Comparison of ENCODE assay signal across 8 mouse cellular contexts in genomic region chr9:64021319-64021850, GRCm38 (mm10). TPM values are rescaled to one million over a fixed set of nuclear protein-coding genes. Genes with fewer than 3 reads are reported as not detected.
DNase-seq lines count a peak whose midpoint lies in the region; ATAC-seq and TF ChIP-seq lines count a peak whose summit lies in the region.

No protein-coding gene starts in this region.

- under 1% methylated on average over 27 of the region's 32 CpGs for whole genome bisulfite sequencing in hindbrain, embryonic 16.5 days

- H3K9ac ChIP-seq in hindbrain, embryonic 16.5 days (ENCODE audit: low read depth, low read length), result peak overlapping the region; percentile 62

- ATAC-seq in hindbrain, embryonic 16.5 days, result no peak
- no peak for ATAC-seq in activated CD4-positive, CD25-positive, alpha-beta regulatory T cell, adult 4 months

- peaks cover 13% of the 10 kb centered on the region for H3K4me1 ChIP-seq in brown adipose tissue, adult 24 weeks (ENCODE audit: control insufficient read depth, insufficient read depth, insufficient read length, low read length)
- H3K4me1 ChIP-seq in hindbrain, embryonic 16.5 days (ENCODE audit: control insufficient read depth, insufficient read depth, low read depth, low read length), result peaks cover 44% of the 10 kb centered on the region

- peak overlapping the region; percentile 71 for H3ac ChIP-seq in myocyte (ENCODE audit: control insufficient read depth, insufficient read length)

- TF ChIP-seq CTCF in left cerebral cortex, adult 2 months (IDR thresholded peaks at IDR 0.05), result no peak

- peak overlapping the region; percentile 91 for H3K4me2 ChIP-seq in hindbrain, embryonic 16.5 days (ENCODE audit: low read length)
- peak overlapping the region; percentile 98 for H3K4me2 ChIP-seq in myocyte (ENCODE audit: low read depth)

- intact Hi-C loops in left cerebral cortex, adult 2 months (cut with DNase I), result loop anchor here (10.0 kb wide), 1 partner anchor 877 kb away; the partner anchor contains the start of gene Skor1

- TF ChIP-seq POLR2A in myocyte (IDR thresholded peaks at IDR 0.05; ENCODE audit: insufficient read length, low read depth), result no peak

- H3K79me2 ChIP-seq in myocyte (ENCODE audit: control insufficient read depth, insufficient read depth), result no peaks in the 10 kb centered on the region

- H3K9me3 ChIP-seq in hindbrain, embryonic 16.5 days (ENCODE audit: control insufficient read depth, low read length), result no peaks in the 10 kb centered on the region

- H3K27ac ChIP-seq in left cerebral cortex, adult 2 months, result peak overlapping the region; percentile 33
- H3K27ac ChIP-seq in brown adipose tissue, adult 24 weeks (replicated peaks; ENCODE audit: low read depth, low read length), result peak overlapping the region; percentile 48
- peak overlapping the region; percentile 64 for H3K27ac ChIP-seq in hindbrain, embryonic 16.5 days (ENCODE audit: low read depth, low read length)

- H3K36me3 ChIP-seq in hindbrain, embryonic 16.5 days (ENCODE audit: control insufficient read depth, insufficient read depth, low read length), result no peaks in the 10 kb centered on the region
- no peaks in the 10 kb centered on the region for H3K36me3 ChIP-seq in myocyte (ENCODE audit: control insufficient read depth, insufficient read depth)

- DNase-seq in left cerebral cortex, adult 2 months (ENCODE audit: extremely low spot score in 1 of 2, low spot score in 2 of 2), result no peak
- DNase-seq in left cerebral cortex, adult 8-10 months (ENCODE audit: low spot score in 2 of 2), result no peak
- DNase-seq in testis, postnatal 14 days (ENCODE audit: low spot score), result no peak
- no peak for DNase-seq in gastrocnemius, postnatal 10 days

- H3K27me3 ChIP-seq in hindbrain, embryonic 16.5 days (replicated peaks; ENCODE audit: control insufficient read depth, insufficient read depth, low read length), result peaks cover 9% of the 10 kb centered on the region
- H3K27me3 ChIP-seq in myocyte (ENCODE audit: control insufficient read depth, insufficient read depth, insufficient read length), result no peaks in the 10 kb centered on the region

- peak overlapping the region; percentile 39 for H3K4me3 ChIP-seq in left cerebral cortex, adult 2 months
- H3K4me3 ChIP-seq in brown adipose tissue, adult 24 weeks (ENCODE audit: insufficient read depth, low read depth, low read length), result peak overlapping the region; percentile 83
- H3K4me3 ChIP-seq in hindbrain, embryonic 16.5 days (ENCODE audit: low read length), result peak overlapping the region; percentile 49
- H3K4me3 ChIP-seq in myocyte, result peak overlapping the region; percentile 39

TF ChIP-seq in myocyte, 11 proteins besides CTCF, POLR2A, EP300 and RAD21:
- TF ChIP-seq USF1 (IDR thresholded peaks at IDR 0.05; ENCODE audit: low read depth) (no peak), REST (IDR thresholded peaks at IDR 0.05; ENCODE audit: insufficient read depth, insufficient read length) (no peak), SRF (IDR thresholded peaks at IDR 0.05; ENCODE audit: control insufficient read depth, insufficient read length, low read depth) (no peak), E2F4 (IDR thresholded peaks at IDR 0.05; ENCODE audit: insufficient read depth) (peak; percentile 25), CEBPB (IDR thresholded peaks at IDR 0.05; ENCODE audit: insufficient read depth, poor library complexity, severe bottlenecking) (no peak), POLR2AphosphoS2 (IDR thresholded peaks at IDR 0.05; ENCODE audit: insufficient read length, low read depth) (no peak), TCF12 (IDR thresholded peaks at IDR 0.05; ENCODE audit: insufficient read depth, poor library complexity, severe bottlenecking) (no peak), TCF3 (IDR thresholded peaks at IDR 0.05; ENCODE audit: insufficient read length, low read depth) (no peak)

RNA-seq across cellular contexts. Expression of gene Smad6, which starts 0.5 kb away (rescaled TPM):
- 1 to 10 TPM; 2.6 to 2.8 TPM for total RNA-seq in left cerebral cortex, adult 2 months (2021)
- 1 to 10 TPM; 1.9 to 2.8 (median 2.1) TPM for total RNA-seq in left cerebral cortex, adult 8-10 months (2022)
- 5.3 and 14.8 TPM in 2 replicates for polyA plus RNA-seq in brown adipose tissue, adult 24 weeks (2012; ENCODE audit: insufficient read depth, insufficient read length, missing spikeins)
- polyA plus RNA-seq in hindbrain, embryonic 16.5 days (2015; fragmentation: Nextera tagmentation; extraction: Ambion mirVana), result 1.4 and 1.6 TPM in 2 replicates
- polyA plus RNA-seq in myocyte (2012; fragmentation: generic; extraction: Trizol), result 1.5 TPM
- total RNA-seq in gastrocnemius, postnatal 10 days (2021), result 1 to 10 TPM; 3.0 to 4.6 TPM
- not detected for polyA plus RNA-seq in activated CD4-positive, CD25-positive, alpha-beta regulatory T cell, adult 4 months (2017; shearing (Covaris generic))
